Mouse (Mus musculus) layer of hippocampus, adult 2 months (tissue): Measurements from ENCODE around the gene C2cd5. TPM values are rescaled to one million over a fixed set of nuclear protein-coding genes. Genes with fewer than 3 reads are reported as not detected.
A peak's percentile ranks its signal among the peaks of the same experiment; 100 is the strongest.
"Not testable (repeated sequence)": the region's sequence is repeated elsewhere in the genome, so short reads cannot be mapped to it uniquely, and the experiment has no call there.

Source experiments
- DNase-seq, 2 experiments: peaks; one replicate each; pipeline ENCODE4 v3.0.0; 2022; ENCODE audit warnings: low spot score in 2 of 2
- H3K27ac ChIP-seq: fragments of 200-600 bp; 2 replicates; pipeline ENCODE4 v1.8.1; 2022
- H3K4me3 ChIP-seq: fragments of 200-600 bp; 2 replicates; pipeline ENCODE4 v1.8.1; 2022; ENCODE audit warnings: mild to moderate bottlenecking
- CTCF ChIP-seq: fragments of 200-600 bp; conservative IDR thresholded peaks from 2 replicates; pipeline ENCODE4 v1.8.1; 2022; ENCODE audit warnings: antibody characterized with exemption, mild to moderate bottlenecking, moderate library complexity
- long read RNA-seq, 2 experiments: library from polyadenylated mRNA; stranded (forward); transcript quantifications; one replicate each; pipeline ENCODE4 v2.0.0; 2021; ENCODE audit warnings: borderline mapping rate in 2 of 2
- total RNA-seq, 2 experiments: library from RNA; stranded (reverse); gene quantifications; 2 replicates each; pipeline ENCODE4 v1.2.3; 2021

Gene C2cd5
- total RNA-seq = 100 to 1,000 TPM; 106 to 108 TPM
- long read RNA-seq, experiment 1, full-length matches to known transcripts = 5 of 34 reads
- long read RNA-seq, experiment 1, partial matches to known transcripts = 5 of 34 reads
- long read RNA-seq, experiment 1, other reads (novel, unspliced or antisense) = 24 of 34 reads
- long read RNA-seq, experiment 2, full-length matches to known transcripts = 2 of 50 reads
- long read RNA-seq, experiment 2, partial matches to known transcripts = 14 of 50 reads
- long read RNA-seq, experiment 2, other reads (novel, unspliced or antisense) = 34 of 50 reads

DNA sequence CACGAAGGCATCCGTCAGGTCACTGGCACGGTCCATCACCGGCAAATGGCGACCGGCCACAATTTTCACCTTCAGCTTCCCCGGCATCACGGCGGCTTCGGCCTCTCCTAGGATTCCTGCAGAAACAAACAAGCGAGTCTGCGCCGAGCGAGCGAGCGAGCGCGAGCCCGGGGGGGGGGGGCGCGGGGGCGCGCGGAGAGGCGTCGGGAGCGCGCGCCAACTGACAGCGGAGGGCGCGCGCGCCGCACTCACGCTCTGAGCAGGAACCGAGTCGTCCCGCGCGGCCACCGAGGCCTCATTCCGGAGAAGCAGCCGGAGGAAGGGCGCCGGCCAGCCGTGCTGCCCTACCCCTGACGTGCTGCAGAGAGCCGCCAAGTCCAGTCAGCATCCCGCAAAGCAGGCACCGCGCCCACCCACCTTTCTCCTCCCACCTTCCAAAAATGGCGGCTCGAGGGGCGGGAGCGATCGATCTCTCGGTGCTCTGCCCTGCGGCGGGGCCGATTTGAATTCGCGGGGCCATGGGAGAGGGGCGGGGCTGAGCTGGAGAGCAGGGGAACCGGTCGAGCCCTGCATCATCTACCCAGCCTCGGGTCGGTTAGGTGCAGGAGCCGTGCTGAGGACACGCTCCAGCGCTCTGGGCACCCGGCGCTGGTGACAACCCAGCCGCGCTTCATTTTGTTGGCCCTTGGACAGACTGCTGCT lies at the start of gene C2cd5:
TSS of gene C2cd5 (minus strand) at position 461 of the 702 bp plus-strand sequence.
- peak; percentile 97 to 98 for DNase-seq
- H3K4me3 ChIP-seq = peak within 1 kb of the TSS; percentile 95
- peak within 1 kb of the TSS; percentile 98 for H3K27ac ChIP-seq
- TF ChIP-seq CTCF = no peak

DNA sequence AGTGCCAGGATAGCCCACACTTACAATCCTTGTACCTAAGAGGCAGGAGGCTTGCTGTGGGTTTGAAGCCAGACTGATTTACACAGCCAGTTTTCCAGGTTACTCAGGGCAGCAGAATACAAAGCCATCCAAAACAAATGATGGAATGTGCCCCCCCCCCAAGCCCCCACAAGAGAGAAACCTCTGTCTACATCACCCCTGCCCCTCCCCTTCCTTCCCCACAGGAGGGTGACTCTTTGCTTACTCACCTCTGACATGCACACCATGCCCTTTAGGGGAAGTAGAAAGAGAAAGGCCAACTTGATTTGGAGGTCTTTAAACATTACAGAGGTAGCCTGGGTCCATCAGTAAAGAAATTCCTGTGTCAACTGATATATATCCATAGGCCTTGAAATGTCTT lies 48.9 kb upstream of the C2cd5 start:
- DNase-seq = no peak
- Histone ChIP-seq H3K27ac (no peak overlapping the region), H3K4me3 (no peak overlapping the region)
- TF ChIP-seq CTCF = no peak

DNA sequence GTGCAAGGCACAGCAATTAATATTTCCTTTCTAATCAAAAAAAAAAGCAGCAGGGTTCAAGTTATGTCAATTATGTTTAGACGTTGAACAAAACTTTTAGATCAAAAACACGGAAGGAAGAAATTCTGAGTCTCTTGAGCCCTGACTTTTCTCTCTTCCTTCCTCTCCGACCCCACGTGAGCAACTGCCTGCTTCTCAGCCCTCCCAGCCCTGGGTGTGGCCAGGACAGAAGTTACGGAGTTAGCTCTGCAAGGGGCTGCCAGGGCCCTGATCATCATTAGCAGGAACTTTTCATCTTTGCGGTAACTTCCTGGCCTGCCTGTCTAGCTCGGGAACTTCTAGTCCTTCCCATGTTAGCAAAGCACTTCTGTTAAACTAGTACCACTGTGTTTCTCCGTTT lies 46.8 kb upstream of the C2cd5 start:
- no peak for TF ChIP-seq CTCF

DNA sequence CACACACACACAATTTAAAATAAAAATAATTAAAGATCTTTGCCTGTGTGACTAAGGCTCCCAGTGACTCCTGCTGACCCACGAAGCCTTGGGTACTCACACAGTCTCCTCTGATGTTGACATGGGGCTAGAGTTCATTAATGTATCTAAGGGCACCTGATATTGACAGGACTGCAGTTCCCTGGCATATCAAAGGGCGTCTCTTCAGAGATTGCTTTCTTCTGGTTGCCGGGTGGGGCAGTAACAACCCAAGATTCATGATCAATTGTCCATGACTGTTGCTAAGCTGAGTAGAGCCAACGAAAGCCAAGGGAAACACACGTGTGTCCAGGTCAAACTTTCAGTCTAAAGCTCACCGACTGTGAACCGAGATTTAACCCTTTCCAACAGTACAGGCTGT lies 45.1 kb upstream of the C2cd5 start:
- Histone ChIP-seq H3K27ac (no peak overlapping the region), H3K4me3 (no peak overlapping the region)
- no peak for TF ChIP-seq CTCF
- no peak for DNase-seq

More for the DNA sequence above, 46.8 kb upstream of the C2cd5 start:
- Histone ChIP-seq H3K4me3 (no peak overlapping the region), H3K27ac (no peak overlapping the region)
- no peak for DNase-seq

DNA sequence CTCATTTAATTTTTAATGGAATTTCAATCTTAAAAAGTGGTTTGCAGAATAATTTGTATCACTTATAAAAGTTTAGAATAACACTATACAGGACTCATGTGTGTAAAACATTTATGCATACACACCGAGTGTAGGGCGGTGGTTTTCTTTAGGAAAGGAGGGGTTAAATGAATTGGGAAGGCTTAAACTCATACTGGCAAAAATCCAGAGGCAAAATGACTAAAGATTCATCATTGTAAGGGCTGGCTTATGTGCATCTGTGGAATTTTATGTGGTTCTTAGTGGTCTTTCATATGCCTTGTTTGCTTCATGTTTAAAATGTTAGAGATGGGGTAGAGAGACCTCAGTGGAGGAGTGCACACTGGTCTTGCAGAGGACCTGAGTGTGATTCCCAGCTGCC lies 44.6 kb upstream of the C2cd5 start:
- Histone ChIP-seq H3K27ac (no peak overlapping the region), H3K4me3 (no peak overlapping the region)
- DNase-seq = no peak
- no peak for TF ChIP-seq CTCF

DNA sequence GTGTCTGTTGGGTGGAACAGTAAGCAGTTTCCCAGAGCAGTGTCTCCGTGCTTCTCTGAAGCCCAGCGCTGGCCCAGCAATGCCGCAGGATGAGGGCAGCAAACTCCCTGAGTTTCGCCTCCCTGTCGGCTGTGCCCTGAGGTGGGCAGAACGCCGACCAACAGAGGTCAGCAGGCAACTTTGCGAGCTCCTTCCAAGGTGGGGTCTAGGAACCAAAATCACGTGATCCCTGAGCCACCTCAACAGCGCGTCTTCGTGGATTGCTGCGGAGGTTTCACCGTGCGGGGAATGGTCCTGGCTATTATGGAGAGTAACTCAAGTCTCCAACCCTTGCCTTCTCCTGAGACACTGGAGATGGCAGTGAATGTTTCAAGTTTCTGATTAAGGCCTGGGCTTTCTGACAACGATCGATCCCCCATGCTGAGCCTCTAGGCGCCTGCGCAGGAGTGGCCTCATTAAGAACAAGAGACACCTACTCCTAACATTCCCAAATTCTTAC lies 43.9 kb upstream of the C2cd5 start:
- Histone ChIP-seq H3K4me3 (peak overlapping the region; percentile 62), H3K27ac (peak overlapping the region; percentile 64; the same call in 1 of the 2 replicates)
- TF ChIP-seq CTCF = 0 out of 2 replicates have a peak, but pooled peaks have one; percentile 20
- no peak for DNase-seq

DNA sequence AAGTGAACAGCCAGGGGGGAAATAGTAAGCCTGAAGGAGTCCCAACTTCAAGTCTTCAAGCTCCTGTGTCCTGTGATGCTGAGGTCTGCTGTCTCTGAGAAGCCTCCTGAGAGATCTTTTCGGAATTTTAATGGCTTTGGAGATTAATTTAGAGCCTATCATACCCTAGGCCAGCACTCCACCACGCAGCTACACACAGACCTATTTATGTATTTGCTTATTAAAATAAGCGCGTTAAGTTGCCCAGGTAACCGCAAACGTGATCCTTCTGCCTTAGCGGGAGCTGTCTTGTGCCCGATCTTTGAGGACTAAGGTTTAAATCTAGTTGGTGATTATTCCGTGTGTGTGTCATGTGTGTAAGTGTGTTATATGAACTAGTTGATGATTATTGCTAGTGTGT lies 43.4 kb upstream of the C2cd5 start:
- no peak overlapping the region for H3K27ac ChIP-seq
- no peak for DNase-seq
- peak overlapping the region; percentile 62 for H3K4me3 ChIP-seq
- no peak for TF ChIP-seq CTCF

DNA sequence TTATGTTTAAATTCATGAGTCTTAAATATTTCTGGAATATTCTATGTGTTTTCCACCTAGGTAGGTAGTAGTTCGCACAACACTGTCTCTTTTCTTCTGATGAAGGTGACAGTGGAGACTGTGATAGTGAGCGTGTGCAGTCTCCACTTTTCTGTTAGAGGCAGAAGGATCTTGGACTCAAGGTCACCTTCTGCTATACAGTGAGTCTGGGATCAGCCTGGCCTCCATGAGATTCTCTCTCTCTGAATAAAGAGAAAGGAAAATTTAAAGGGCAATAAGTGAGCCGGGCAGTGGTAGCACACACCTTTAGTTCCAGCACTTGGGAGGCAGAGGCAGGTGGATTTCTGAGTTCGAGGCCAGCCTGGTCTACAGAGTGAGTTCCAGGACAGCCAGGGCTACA lies 42.9 kb upstream of the C2cd5 start:
- TF ChIP-seq CTCF = no peak
- Histone ChIP-seq H3K4me3 (no peak overlapping the region), H3K27ac (no peak overlapping the region)
- DNase-seq = no peak

DNA sequence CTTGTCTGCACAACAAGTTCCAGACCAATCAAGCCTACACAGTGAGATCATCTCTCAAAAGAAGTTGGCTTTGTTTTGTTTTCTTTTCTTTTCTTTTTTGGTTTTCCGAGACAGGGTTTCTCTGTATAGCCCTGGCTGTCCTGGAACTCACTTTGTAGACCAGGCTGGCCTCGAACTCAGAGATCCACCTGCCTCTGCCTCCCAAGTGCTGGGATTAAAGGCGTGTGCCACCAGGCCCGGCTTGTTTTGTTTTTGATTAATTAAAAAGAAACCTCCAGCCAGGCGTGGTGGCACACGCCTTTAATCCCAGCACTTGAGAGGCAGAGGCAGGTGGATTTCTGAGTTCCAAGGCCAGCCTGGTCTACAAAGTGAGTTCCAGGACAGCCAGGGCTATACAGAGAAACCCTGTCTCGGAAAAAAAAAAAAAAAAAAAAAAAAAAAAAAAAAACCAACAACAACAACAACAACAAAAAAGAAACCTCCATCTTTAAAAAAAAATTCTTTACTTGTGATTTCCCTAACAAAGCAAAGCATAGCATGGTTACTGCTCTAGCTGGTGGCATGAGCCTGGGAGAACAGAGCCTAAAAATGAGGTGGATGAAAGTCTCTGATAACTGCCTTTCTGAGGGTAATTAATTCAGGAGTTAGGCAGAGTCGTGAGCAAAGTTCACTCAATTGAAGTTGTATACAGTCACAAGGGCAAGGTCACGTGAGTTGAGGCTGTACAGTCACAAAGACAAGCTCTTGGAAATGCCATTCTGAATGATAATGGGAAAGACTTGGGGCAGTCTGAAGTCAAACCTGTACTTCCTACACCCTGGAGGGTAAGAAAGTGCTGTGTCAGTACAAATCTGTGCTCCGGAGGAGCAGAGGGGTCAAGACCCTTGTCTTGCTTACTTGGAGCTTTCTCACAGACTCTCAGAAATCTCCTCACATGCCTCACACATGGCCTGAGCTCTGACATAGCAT lies 42.0 kb upstream of the C2cd5 start:
- not testable (repeated sequence) for H3K4me3 ChIP-seq, H3K27ac ChIP-seq, DNase-seq

DNA sequence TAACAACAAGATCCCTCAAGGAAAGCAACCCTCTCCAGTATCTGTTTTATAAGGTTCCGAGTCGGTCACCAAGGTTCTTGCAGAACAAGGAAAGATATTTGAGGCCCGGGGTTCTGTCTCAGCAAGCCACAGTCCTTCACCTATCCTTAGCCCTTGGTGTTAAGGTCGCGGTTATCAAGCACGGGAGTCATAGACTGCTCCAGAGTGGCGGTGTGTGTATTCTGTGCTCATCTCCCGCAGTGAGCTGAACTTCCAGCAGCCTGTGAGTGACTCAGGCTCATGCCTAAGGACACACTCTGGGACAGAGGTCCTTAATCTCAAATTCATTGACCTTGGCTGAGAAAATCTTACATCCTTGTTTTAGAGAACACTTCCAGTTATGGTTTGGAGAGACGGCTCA lies 40.9 kb upstream of the C2cd5 start:
- Histone ChIP-seq H3K4me3 (no peak overlapping the region), H3K27ac (no peak overlapping the region)
- DNase-seq = no peak
- TF ChIP-seq CTCF = no peak

DNA sequence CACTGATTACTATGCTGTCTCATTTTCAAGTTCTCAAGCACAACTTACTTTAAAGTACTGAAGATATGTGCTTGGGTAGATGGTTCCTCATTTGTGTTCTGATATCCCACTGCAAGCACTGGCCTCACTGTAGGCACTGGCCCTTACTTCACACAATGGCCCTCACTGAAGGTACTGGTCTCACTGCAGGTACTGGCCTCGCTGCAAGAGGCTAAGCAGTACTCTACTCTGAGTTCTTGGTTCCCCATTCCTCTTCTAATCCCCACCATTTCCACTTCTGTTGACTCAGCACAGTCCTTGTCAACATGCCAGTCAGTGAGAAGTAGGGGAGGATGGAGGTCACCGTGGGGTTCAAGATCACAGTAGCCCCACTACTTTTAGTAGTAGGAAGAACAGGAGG lies 39.5 kb upstream of the C2cd5 start:
- TF ChIP-seq CTCF = no peak
- DNase-seq = no peak
- H3K27ac ChIP-seq = no peak overlapping the region
- H3K4me3 ChIP-seq = no peak overlapping the region

DNA sequence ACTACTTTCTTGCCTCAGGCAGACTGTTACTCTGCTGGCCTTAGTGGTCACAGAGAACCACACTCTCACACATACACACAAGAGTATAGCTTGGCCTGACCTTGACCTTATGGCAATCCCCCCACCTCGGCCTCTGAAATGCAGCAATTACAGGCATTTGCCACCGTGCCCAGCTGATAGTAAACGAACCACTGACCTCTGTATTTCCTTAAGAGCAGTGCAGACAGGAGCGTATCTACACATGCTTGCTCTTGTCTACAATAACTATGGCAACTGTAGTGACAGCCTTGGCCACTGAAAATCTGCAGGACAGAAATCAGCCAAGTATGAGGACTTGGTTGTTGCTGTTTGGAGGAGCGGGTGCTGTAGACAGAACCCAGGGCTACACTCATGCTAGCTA lies 37.4 kb upstream of the C2cd5 start:
- TF ChIP-seq CTCF = no peak
- DNase-seq = no peak

DNA sequence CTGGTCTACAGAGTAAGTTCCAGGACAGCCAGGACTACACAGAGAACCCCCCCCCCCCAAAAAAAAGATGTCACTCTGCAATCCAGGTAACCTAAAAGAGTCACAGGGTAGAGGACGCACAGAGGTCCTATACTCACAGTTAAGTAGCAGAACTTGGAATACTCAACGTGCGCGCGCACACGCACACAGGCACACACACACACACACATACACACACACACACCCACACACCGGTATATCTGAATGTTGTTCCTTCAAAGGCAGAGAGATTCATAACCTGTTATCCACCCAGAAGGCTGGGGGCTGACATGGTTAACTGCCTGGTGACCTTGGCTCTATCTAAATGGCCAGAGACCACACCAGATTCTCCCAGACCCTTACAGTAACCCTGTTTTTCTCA lies 36.7 kb upstream of the C2cd5 start:
- Histone ChIP-seq H3K4me3 (no peak overlapping the region), H3K27ac (no peak overlapping the region)
- DNase-seq = no peak
- no peak for TF ChIP-seq CTCF

More for the DNA sequence above, 37.4 kb upstream of the C2cd5 start:
- Histone ChIP-seq H3K4me3 (no peak overlapping the region), H3K27ac (no peak overlapping the region)
